Mouse (Mus musculus) adrenal gland, adult 18-20 months (tissue): ENCODE data around the gene Pcyt1b. TPM values are rescaled to one million over a fixed set of nuclear protein-coding genes. Genes with fewer than 3 reads are reported as not detected.

ENCODE experiments used
- DNase-seq, 2 experiments: peaks; one replicate each; pipeline ENCODE4 v3.0.0; 2021 to 2022; ENCODE audit warnings: low spot score in 2 of 2
- total RNA-seq, 2 experiments: library from RNA; stranded (reverse); gene quantifications; 1 replicate in 1 of 2; 2 replicates in 1 of 2; pipeline ENCODE4 v1.2.3; 2021

Pcyt1b gene
- total RNA-seq, 2 experiments from 2014 or later: 0.48 to 1.5 TPM

DNA sequence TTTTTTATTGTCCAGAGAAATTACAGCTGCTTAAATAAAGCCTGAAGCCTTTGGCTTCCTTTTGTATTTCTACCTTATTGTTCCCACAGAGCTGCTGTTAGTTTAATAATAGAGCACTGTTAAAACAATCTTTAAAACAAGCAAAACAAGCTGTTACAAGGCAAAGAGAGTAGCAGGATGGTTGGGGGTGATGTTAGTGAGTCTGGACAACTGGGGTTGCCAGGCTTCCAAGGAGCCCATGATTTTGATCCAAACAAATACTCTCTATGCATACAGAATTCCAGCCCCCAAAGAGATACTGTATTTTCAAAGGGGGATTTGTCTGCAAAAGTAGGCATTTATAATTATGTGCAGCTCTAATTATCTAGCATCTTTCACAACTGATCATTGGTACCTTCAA is 77.7 kb downstream of the Pcyt1b start:
- no peak for DNase-seq

DNA sequence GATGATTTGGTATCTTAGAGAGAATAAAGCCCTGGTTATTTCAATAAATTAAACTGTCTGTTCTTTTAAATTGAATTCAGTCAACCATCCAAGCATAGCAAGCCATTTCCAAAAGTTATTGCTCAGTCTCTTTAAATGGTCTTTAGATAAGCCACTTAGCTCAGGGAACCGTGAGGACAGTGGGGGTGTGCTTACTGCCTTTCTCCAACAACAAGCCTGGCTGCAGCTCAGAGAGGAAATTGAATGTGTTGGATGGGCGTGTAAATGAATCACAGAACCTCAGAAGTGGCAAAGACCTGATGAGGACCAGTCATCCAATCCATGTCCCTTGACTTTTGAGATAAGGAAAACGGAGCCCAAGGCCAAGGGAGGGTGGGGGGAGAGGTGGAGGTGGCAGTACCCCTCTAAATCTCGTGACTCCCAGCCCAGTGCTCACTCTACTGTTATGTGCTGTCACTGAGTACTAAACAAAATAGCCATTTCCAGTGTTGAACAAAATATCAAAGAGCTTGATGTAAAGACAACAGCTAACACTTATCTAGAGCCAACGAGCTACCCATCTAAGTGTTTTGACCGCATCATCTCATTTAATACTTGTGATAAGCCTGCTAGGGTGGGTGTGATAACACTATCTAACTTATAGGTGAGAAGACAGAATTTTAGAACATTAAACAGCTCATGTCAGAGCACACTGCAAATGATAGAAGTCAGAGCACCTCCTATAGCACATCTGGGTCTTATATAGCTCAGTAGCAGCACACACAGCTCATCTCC is 78.5 kb downstream of the Pcyt1b start:
- DNase-seq: no peak

DNA sequence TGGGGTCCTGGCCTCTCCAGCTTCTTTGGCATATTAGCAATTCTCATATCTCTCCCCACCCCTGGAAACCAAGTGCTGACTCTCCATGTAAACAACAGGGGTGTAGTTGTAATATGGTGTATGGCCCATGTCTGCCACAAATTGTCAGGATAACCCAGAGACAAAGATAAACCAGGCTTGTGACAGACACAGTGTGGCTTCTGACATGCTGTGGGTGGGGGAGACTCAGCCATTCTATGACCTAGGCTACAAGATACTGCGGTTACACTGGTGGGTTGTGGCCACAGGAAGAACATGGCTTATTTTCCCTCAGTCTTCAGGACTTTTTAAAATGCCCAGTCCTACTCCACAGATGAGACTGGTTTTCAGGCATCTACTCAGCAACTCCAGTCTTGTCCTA is 94.5 kb downstream of the Pcyt1b start:
- no peak for DNase-seq

DNA sequence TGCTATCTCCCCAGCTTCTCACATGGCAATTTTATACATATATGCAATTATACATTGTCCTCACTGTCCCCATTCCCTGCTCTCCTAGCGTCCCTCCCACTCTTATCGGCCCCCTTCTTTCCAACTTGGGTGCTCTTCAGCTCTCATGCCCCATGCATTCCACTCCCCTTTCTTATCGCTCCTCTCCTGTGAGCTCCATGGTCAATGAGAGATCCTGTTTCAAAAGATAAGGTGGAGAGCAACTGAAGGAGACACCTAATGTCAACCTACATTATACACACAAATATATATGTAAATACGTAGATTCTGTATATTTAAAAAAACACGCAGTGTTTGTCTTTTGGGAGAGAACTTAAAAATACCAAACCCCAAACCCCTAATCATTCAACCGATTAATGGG is 95.9 kb downstream of the Pcyt1b start:
- DNase-seq: no peak

DNA sequence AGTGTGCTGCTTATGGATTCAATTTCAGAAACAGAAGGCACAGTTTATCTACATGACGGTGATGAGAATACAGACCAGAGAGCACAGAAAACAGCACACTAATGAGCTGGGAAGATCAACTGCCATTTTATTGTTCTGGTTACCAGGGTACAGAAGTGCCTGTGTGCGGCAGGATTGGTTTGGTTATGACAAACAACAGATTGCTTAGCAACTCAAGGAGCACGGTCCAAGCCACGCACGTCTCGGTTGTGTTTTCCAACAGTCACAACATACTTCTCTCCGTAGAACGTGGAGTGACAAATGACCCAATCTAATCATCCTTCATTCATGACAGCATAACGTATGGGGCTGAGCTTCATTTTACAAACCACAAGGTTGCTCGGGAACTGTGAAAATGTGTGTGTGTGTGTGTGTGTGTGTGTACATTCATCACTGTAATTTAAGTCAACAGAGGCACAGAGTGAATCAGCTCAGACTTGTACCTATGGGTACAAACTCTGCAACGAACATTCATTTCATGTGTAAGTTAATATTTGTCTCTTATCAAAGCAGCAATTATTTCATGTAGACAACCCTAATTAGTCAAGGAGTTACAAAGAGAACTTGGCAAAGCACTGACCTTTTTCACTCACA is 100.7 kb downstream of the Pcyt1b start:
- DNase-seq: no peak

DNA sequence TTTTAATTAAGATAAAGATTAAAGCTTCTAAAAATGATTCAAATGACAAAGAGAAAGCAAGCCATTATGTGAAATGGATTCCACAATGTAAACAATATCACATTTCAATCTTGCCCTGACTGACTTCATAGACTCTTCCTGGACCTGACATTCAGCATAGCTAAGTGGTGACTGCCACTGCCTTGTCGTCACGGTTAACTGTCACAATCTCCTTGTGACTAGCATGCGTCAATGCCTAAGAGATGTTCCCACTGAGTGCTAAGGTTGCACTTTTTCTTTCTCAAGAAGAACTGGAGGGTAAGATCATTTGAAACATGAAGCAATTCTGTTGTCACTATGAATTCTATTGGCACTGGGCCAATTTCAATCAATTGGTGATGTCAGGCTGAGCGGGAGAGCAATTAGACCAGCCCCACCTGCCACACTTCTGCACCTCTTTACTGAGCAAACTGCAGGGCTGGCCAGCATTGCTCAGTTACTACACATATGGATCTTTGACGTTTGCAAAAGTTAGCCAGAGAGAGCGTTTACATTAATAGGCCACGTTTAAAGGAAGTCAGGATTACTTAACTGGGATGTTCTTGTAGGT is 102.3 kb downstream of the Pcyt1b start:
- no peak for DNase-seq

DNA sequence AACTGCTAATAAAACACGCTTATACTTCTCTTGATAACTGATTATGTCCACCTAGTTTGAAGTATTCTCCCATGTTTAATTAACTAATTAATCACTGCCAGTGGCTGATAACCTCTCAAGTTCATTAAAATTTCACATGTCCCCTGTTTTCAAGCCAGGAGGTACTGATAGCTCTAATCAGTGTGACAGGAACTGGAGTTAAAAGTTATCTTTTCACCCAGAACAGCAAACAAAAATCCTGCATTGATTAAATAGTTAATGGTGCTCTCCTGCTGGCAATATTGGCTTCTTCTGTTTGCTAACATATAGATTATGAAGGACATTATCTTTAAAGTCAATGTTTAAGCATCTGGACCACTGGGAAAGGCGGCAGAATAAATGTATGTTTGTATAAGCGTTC is 106.1 kb downstream of the Pcyt1b start:
- DNase-seq: no peak

DNA sequence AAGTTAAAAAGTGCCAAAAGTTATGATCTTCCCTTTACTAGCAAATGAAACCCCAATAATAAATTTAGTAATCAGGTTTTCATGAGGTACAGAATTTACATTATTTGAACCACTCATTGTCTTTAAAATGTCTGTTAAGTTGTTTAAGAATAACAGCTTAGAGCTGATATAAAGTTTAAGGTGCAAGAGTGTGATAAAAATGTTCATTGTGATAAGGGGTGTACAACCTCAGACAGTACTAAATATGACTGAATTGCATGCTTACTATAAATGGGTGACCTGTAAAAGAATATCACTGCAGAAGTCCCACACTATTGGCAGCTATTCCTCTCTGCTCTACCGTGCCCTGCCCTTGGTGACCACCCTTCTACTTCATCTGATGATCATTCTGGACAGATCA is 134.9 kb downstream of the Pcyt1b start:
- DNase-seq: no peak

DNA sequence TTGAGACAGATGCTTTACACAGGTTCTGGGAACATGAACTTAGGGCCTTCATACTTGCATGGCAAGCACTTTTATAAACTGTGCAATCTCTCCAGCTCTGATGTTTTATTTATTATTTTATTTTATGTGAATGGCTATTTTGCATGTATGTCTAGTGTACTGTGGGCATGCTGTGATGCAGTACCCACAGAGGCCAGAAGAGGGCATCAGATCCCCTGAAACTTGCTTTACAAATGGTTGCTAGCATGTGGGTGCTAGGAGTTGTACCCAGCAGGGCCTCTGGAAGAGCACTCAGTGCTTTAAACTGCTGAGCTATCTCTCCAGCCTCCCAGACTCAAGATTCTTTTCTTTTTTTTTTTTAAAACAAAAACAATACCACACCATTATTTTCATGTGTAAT is 138.5 kb downstream of the Pcyt1b start:
- peak; percentile 40 to 42 for DNase-seq

Other genes starting within 250 kb of the Pcyt1b start
- gene Pola1, start 22.7 kb upstream of the Pcyt1b start, total RNA-seq: 1 to 10 TPM; 9.0 to 9.4 TPM
- 10 to 100 TPM; 10.3 to 10.8 TPM for gene Pdk3, start 177.3 kb downstream of the Pcyt1b start, total RNA-seq